Mouse (Mus musculus): ENCODE results near the gene Foxp1. TPM values are rescaled to one million over a fixed set of nuclear protein-coding genes. Genes with fewer than 3 reads are reported as not detected.

Gene Foxp1
- polyA plus RNA-seq, 1 experiment from 2014 or later, result 18.9 TPM

- H3K27ac ChIP-seq (ENCODE audit: low read depth), result no peak overlapping the region
- no peaks in the 10 kb centered on the region for H3K9me3 ChIP-seq (ENCODE audit: low read length)
- TF ChIP-seq CTCF (IDR thresholded peaks at IDR 0.05; ENCODE audit: low read depth) (no peak), EP300 (IDR thresholded peaks at IDR 0.05; ENCODE audit: low read depth) (no peak)
- H3K4me2 ChIP-seq (ENCODE audit: low read depth, low read length), result no peak overlapping the region
- ATAC-seq (no peak), DNase-seq (no peak)
- peaks cover 8% of the 10 kb centered on the region; the same call in 1 of the 2 replicates for H3K4me1 ChIP-seq (ENCODE audit: insufficient read depth)
- no peaks in the 10 kb centered on the region for H3K27me3 ChIP-seq (ENCODE audit: insufficient read depth, low read length)
- no peak overlapping the region for H3K9ac ChIP-seq (replicated peaks)
- 65% methylated on average over 5 of the region's 5 CpGs for WGBS (ENCODE audit: insufficient replicate concordance)
- H3K36me3 ChIP-seq (replicated peaks; ENCODE audit: insufficient read depth, low read length), result no peaks in the 10 kb centered on the region
- no peak overlapping the region for H3K4me3 ChIP-seq (ENCODE audit: low read depth, low read length)
These were observed 11.8 kb upstream of the Foxp1 start for GRCm38 (mm10) chr6:99534211-99534745.

- no peak for TF ChIP-seq EP300 (IDR thresholded peaks at IDR 0.05; ENCODE audit: low read depth)
- no peak for TF ChIP-seq CTCF (IDR thresholded peaks at IDR 0.05; ENCODE audit: low read depth)
- no peaks in the 10 kb centered on the region for H3K36me3 ChIP-seq (replicated peaks; ENCODE audit: insufficient read depth, low read length)
- WGBS (ENCODE audit: insufficient replicate concordance), result 52% methylated on average over 4 of the region's 4 CpGs
- no peak overlapping the region for H3K27ac ChIP-seq (ENCODE audit: low read depth)
- H3K4me1 ChIP-seq (ENCODE audit: insufficient read depth), result peaks cover 8% of the 10 kb centered on the region; the same call in 1 of the 2 replicates
- DNase-seq, result no peak
- H3K9me3 ChIP-seq (ENCODE audit: low read length), result peaks cover under 1% of the 10 kb centered on the region; the same call in 1 of the 2 replicates
- no peak overlapping the region for H3K9ac ChIP-seq (replicated peaks)
- no peak for ATAC-seq
- H3K4me3 ChIP-seq (ENCODE audit: low read depth, low read length), result no peak overlapping the region
- H3K27me3 ChIP-seq (ENCODE audit: insufficient read depth, low read length), result no peaks in the 10 kb centered on the region
- H3K4me2 ChIP-seq (ENCODE audit: low read depth, low read length), result no peak overlapping the region
These were observed 9.9 kb upstream of the Foxp1 start for GRCm38 (mm10) chr6:99532458-99532857.

DNA sequence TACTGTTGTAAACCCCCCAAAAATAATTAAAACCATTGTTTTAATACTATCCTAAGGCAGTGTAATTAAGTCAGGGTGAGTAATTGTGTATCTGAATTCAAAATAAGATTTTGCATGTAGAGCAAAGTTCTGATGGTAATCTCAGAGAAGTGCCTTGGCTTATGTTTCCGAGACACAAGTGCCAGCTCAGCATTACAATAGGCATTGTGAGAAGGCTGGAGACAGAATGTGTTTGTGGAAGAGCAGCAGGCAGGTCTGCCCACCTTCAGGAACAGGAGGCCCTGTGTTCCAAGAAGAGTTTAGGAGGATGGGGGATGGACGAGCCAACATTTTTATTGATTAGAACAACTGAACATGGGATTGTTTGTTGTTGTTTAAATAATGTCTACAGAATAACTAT, 6.5 kb upstream of the Foxp1 start:
- no peak overlapping the region for H3K4me3 ChIP-seq (ENCODE audit: low read depth, low read length)
- H3K4me1 ChIP-seq (ENCODE audit: insufficient read depth), result peaks cover 8% of the 10 kb centered on the region; the same call in 1 of the 2 replicates
- no peaks in the 10 kb centered on the region for H3K36me3 ChIP-seq (replicated peaks; ENCODE audit: insufficient read depth, low read length)
- H3K27me3 ChIP-seq (ENCODE audit: insufficient read depth, low read length), result no peaks in the 10 kb centered on the region
- DNase-seq (no peak), ATAC-seq (no peak)
- no peak overlapping the region for H3K4me2 ChIP-seq (ENCODE audit: low read depth, low read length)
- WGBS (ENCODE audit: insufficient replicate concordance), result 57% methylated on average over 2 of the region's 2 CpGs
- H3K9me3 ChIP-seq (ENCODE audit: low read length), result peaks cover 5% of the 10 kb centered on the region; the same call in 1 of the 2 replicates
- no peak overlapping the region for H3K9ac ChIP-seq (replicated peaks)
- H3K27ac ChIP-seq (ENCODE audit: low read depth), result no peak overlapping the region
- TF ChIP-seq EP300 (IDR thresholded peaks at IDR 0.05; ENCODE audit: low read depth) (no peak), CTCF (IDR thresholded peaks at IDR 0.05; ENCODE audit: low read depth) (no peak)

DNA sequence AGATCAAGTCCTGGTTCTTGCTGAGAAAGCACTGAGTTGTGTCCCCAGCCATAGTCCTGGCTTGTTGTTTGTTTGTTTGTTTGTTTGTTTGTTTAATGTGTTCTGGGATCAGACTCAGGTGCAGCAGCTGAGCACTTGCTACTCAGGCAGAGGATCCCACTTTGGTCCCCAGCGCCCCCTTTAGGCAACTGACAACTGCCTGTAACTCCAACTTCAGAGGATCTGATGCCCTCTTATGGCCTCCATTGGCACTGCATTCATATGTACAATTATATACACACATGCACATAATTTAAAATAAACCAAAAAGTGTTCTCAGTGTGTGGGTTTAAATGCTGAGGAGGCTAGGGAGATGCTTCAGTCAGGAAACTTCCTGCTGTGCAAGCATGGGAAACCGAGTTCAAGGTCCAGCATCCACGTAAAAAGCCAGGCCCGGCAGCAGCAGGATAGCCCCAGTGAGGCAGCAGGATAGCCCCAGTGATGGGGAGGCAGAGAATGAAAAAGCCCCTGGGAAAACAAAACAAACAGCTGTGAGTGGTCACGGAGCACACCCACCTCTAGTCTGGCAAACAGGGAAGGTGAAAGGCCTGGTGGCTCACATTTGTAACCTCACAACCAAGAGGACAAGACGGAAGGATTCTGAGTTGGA, 5.1 kb upstream of the Foxp1 start:
- H3K4me3 ChIP-seq (ENCODE audit: low read depth, low read length), result no peak overlapping the region
- ATAC-seq (no peak), DNase-seq (no peak)
- H3K4me2 ChIP-seq (ENCODE audit: low read depth, low read length), result no peak overlapping the region
- no peaks in the 10 kb centered on the region for H3K27me3 ChIP-seq (ENCODE audit: insufficient read depth, low read length)
- H3K27ac ChIP-seq (ENCODE audit: low read depth), result no peak overlapping the region
- 0 out of 2 replicates have a peak, but pooled peaks cover 4% of the 10 kb centered on the region for H3K4me1 ChIP-seq (ENCODE audit: insufficient read depth)
- peaks cover 5% of the 10 kb centered on the region; the same call in 1 of the 2 replicates for H3K9me3 ChIP-seq (ENCODE audit: low read length)
- no peak overlapping the region for H3K9ac ChIP-seq (replicated peaks)
- 86% methylated on average over 6 of the region's 6 CpGs for WGBS (ENCODE audit: insufficient replicate concordance)
- TF ChIP-seq CTCF (IDR thresholded peaks at IDR 0.05; ENCODE audit: low read depth) (peak; percentile 51), EP300 (IDR thresholded peaks at IDR 0.05; ENCODE audit: low read depth) (no peak)
- no peaks in the 10 kb centered on the region for H3K36me3 ChIP-seq (replicated peaks; ENCODE audit: insufficient read depth, low read length)

DNA sequence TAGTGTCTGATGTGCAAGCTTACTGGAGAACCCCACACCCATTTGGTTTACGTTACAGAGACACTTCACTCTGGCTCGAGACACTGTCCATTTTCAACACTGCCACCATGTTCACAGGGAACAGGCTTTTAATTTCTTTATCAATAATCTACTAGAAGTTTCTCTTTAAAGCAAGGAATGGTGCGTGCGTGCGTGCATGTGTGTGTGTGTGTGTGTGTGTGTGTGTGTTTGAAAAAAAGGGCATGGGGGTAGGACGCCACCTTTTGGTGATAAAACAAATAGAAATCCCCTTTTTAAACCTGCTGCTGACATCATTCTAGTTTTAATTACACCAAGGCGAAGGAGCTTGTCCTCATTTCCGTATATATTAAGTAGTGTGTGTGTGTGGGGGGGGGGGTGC, 2.8 kb upstream of the Foxp1 start:
- no peak overlapping the region for H3K4me2 ChIP-seq (ENCODE audit: low read depth, low read length)
- H3K4me3 ChIP-seq (ENCODE audit: low read depth, low read length), result no peak overlapping the region
- DNase-seq, result no peak
- no peak for TF ChIP-seq EP300 (IDR thresholded peaks at IDR 0.05; ENCODE audit: low read depth)
- peak; percentile 51 for TF ChIP-seq CTCF (IDR thresholded peaks at IDR 0.05; ENCODE audit: low read depth)
- H3K36me3 ChIP-seq (replicated peaks; ENCODE audit: insufficient read depth, low read length), result no peaks in the 10 kb centered on the region
- peaks cover 5% of the 10 kb centered on the region; the same call in 1 of the 2 replicates for H3K9me3 ChIP-seq (ENCODE audit: low read length)
- H3K27ac ChIP-seq (ENCODE audit: low read depth), result no peak overlapping the region
- no peaks in the 10 kb centered on the region for H3K27me3 ChIP-seq (ENCODE audit: insufficient read depth, low read length)
- H3K9ac ChIP-seq (replicated peaks), result no peak overlapping the region
- ATAC-seq, result no peak
- 62% methylated on average over 8 of the region's 8 CpGs for WGBS (ENCODE audit: insufficient replicate concordance)
- no peaks in the 10 kb centered on the region for H3K4me1 ChIP-seq (ENCODE audit: insufficient read depth)

DNA sequence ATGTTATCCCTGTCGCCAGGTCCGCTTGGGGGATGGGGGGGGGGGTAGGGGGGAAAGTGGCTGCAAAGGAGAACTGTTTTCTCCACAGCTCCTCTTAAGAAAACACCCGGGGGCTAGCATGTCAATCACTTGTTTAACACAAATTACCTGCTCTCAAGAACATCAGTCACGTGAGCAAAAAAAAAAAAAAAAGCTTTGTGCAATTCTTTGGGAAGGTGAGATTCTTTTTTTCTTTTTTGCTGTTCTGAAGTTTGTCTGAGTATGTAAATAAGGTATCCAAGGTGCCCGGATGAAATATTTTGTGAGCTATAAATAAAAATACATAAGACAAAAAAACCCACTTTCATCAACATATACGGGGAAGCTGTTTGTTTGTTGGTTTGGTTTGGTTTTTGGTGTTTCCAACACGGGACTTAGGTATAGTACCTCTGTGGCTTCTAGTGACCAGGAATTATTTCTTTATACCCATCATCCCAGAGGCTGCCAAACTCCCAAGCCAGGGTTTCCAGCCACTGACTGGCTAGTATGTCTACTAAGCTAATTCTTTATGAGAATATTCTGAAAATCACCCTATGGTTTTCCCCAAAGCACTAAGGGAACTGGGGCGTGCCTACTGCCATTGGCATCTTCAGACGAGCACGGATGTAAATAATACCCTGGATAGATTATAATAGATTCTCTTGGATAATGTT, 1.3 kb upstream of the Foxp1 start:
- no peak for TF ChIP-seq EP300 (IDR thresholded peaks at IDR 0.05; ENCODE audit: low read depth)
- TF ChIP-seq CTCF (IDR thresholded peaks at IDR 0.05; ENCODE audit: low read depth), result no peak
- WGBS (ENCODE audit: insufficient replicate concordance), result 32% methylated on average over 10 of the region's 10 CpGs
- Histone ChIP-seq H3K4me1 (ENCODE audit: insufficient read depth) (0 out of 2 replicates have a peak, but pooled peaks cover 2% of the 10 kb centered on the region), H3K4me3 (ENCODE audit: low read depth, low read length) (peak overlapping the region; percentile 81), H3K9ac (replicated peaks) (peak overlapping the region; percentile 97), H3K27me3 (ENCODE audit: insufficient read depth, low read length) (0 out of 2 replicates have a peak, but pooled peaks cover 4% of the 10 kb centered on the region), H3K36me3 (replicated peaks; ENCODE audit: insufficient read depth, low read length) (no peaks in the 10 kb centered on the region), H3K27ac (ENCODE audit: low read depth) (peak overlapping the region; percentile 100), H3K9me3 (ENCODE audit: low read length) (peaks cover 5% of the 10 kb centered on the region; the same call in 1 of the 2 replicates), H3K4me2 (ENCODE audit: low read depth, low read length) (peak overlapping the region; percentile 89)
- no peak for DNase-seq
- ATAC-seq, result no peak
